Mouse (Mus musculus): Measurements from ENCODE around the gene Alox15. TPM values are rescaled to one million over a fixed set of nuclear protein-coding genes. Genes with fewer than 3 reads are reported as not detected.
A peak's percentile ranks its signal among the peaks of the same experiment; 100 is the strongest.

Alox15 gene
- total and polyA plus RNA-seq, 2 experiments from 2014 or later, result 0.22 TPM; not detected in 1

GRCm38 (mm10) chr11:70324726-70325125 lies 27.1 kb downstream of the Alox15 start:
- no peak for ATAC-seq (ENCODE audit: insufficient read depth, low read depth)
- Histone ChIP-seq H3K27ac (ENCODE audit: low read depth) (no peak overlapping the region), H3K4me3 (ENCODE audit: low read depth, low read length) (no peak overlapping the region), H3K9ac (replicated peaks; ENCODE audit: low read depth, low read length) (no peak overlapping the region), H3K27me3 (ENCODE audit: control insufficient read depth, insufficient read depth, low read length) (peaks cover 48% of the 10 kb centered on the region), H3K9me3 (replicated peaks; ENCODE audit: control insufficient read depth, low read length) (no peaks in the 10 kb centered on the region), H3K4me2 (ENCODE audit: low read depth, low read length) (no peak overlapping the region), H3K36me3 (replicated peaks; ENCODE audit: control insufficient read depth, insufficient read depth, low read length) (no peaks in the 10 kb centered on the region), H3K4me1 (ENCODE audit: control insufficient read depth, insufficient read depth) (no peaks in the 10 kb centered on the region)
- no peak for DNase-seq (ENCODE audit: low spot score)
- TF ChIP-seq CTCF (IDR thresholded peaks at IDR 0.05; ENCODE audit: low read depth) (no peak), EP300 (IDR thresholded peaks at IDR 0.05; ENCODE audit: low read depth) (no peak)
- 72% methylated on average over 8 of the region's 8 CpGs for WGBS

GRCm38 (mm10) chr11:70322528-70322927 lies 29.3 kb downstream of the Alox15 start, which contains the start of gene Alox12e:
Alox12e (minus strand) TSS chr11:70322628.
- Histone ChIP-seq H3K4me2 (ENCODE audit: low read depth, low read length) (no peak within 1 kb of the TSS; the same call in 1 of the 2 replicates), H3K4me3 (ENCODE audit: low read depth, low read length) (no peak within 1 kb of the TSS)

GRCm38 (mm10) chr11:70321664-70322063 lies 30.2 kb downstream of the Alox15 start:
- H3K27ac ChIP-seq (ENCODE audit: low read depth), result no peak overlapping the region
- no peak overlapping the region; the same call in 1 of the 2 replicates for H3K4me2 ChIP-seq (ENCODE audit: low read depth, low read length)
- H3K4me3 ChIP-seq (ENCODE audit: low read depth, low read length), result no peak overlapping the region
- H3K9ac ChIP-seq (replicated peaks; ENCODE audit: low read depth, low read length), result no peak overlapping the region
- ATAC-seq (ENCODE audit: insufficient read depth, low read depth), result no peak
- no peaks in the 10 kb centered on the region for H3K4me1 ChIP-seq (ENCODE audit: control insufficient read depth, insufficient read depth)
- no peaks in the 10 kb centered on the region for H3K36me3 ChIP-seq (replicated peaks; ENCODE audit: control insufficient read depth, insufficient read depth, low read length)
- WGBS, result 5% methylated on average over 15 of the region's 15 CpGs
- peak; percentile 30 for DNase-seq (ENCODE audit: low spot score)
- H3K27me3 ChIP-seq (ENCODE audit: control insufficient read depth, insufficient read depth, low read length), result peaks cover 49% of the 10 kb centered on the region
- no peaks in the 10 kb centered on the region for H3K9me3 ChIP-seq (replicated peaks; ENCODE audit: control insufficient read depth, low read length)
- TF ChIP-seq EP300 (IDR thresholded peaks at IDR 0.05; ENCODE audit: low read depth) (no peak), CTCF (IDR thresholded peaks at IDR 0.05; ENCODE audit: low read depth) (peak; percentile 63)

More at GRCm38 (mm10) chr11:70322528-70322927, 29.3 kb downstream of the Alox15 start, which contains the start of gene Alox12e:
- DNase-seq (ENCODE audit: low spot score) (no peak), ATAC-seq (ENCODE audit: insufficient read depth, low read depth) (no peak)
- H3K4me1 ChIP-seq (ENCODE audit: control insufficient read depth, insufficient read depth), result no peaks in the 10 kb centered on the region
- peaks cover 49% of the 10 kb centered on the region for H3K27me3 ChIP-seq (ENCODE audit: control insufficient read depth, insufficient read depth, low read length)
- WGBS, result 28% methylated on average over 7 of the region's 7 CpGs
- H3K9ac ChIP-seq (replicated peaks; ENCODE audit: low read depth, low read length), result no peak within 1 kb of the TSS
- H3K36me3 ChIP-seq (replicated peaks; ENCODE audit: control insufficient read depth, insufficient read depth, low read length), result no peaks in the 10 kb centered on the region
- no peak within 1 kb of the TSS for H3K27ac ChIP-seq (ENCODE audit: low read depth)
- H3K9me3 ChIP-seq (replicated peaks; ENCODE audit: control insufficient read depth, low read length), result no peaks in the 10 kb centered on the region
- TF ChIP-seq EP300 (IDR thresholded peaks at IDR 0.05; ENCODE audit: low read depth) (no peak), CTCF (IDR thresholded peaks at IDR 0.05; ENCODE audit: low read depth) (no peak)

GRCm38 (mm10) chr11:70319614-70320013 lies 32.2 kb downstream of the Alox15 start:
- Histone ChIP-seq H3K9me3 (replicated peaks; ENCODE audit: control insufficient read depth, low read length) (no peaks in the 10 kb centered on the region), H3K36me3 (replicated peaks; ENCODE audit: control insufficient read depth, insufficient read depth, low read length) (no peaks in the 10 kb centered on the region), H3K4me1 (ENCODE audit: control insufficient read depth, insufficient read depth) (no peaks in the 10 kb centered on the region), H3K27ac (ENCODE audit: low read depth) (no peak overlapping the region), H3K27me3 (ENCODE audit: control insufficient read depth, insufficient read depth, low read length) (peaks cover 44% of the 10 kb centered on the region), H3K4me3 (ENCODE audit: low read depth, low read length) (no peak overlapping the region), H3K9ac (replicated peaks; ENCODE audit: low read depth, low read length) (no peak overlapping the region), H3K4me2 (ENCODE audit: low read depth, low read length) (no peak overlapping the region)
- no peak for ATAC-seq (ENCODE audit: insufficient read depth, low read depth)
- 66% methylated on average over 12 of the region's 12 CpGs for WGBS
- DNase-seq (ENCODE audit: low spot score), result no peak
- TF ChIP-seq CTCF (IDR thresholded peaks at IDR 0.05; ENCODE audit: low read depth) (no peak), EP300 (IDR thresholded peaks at IDR 0.05; ENCODE audit: low read depth) (no peak)

- Histone ChIP-seq H3K9ac (replicated peaks; ENCODE audit: low read depth, low read length) (no peak overlapping the region), H3K36me3 (replicated peaks; ENCODE audit: control insufficient read depth, insufficient read depth, low read length) (no peaks in the 10 kb centered on the region), H3K27me3 (ENCODE audit: control insufficient read depth, insufficient read depth, low read length) (peaks cover 4% of the 10 kb centered on the region; the same call in 1 of the 2 replicates), H3K4me1 (ENCODE audit: control insufficient read depth, insufficient read depth) (no peaks in the 10 kb centered on the region), H3K27ac (ENCODE audit: low read depth) (no peak overlapping the region), H3K9me3 (replicated peaks; ENCODE audit: control insufficient read depth, low read length) (no peaks in the 10 kb centered on the region), H3K4me3 (ENCODE audit: low read depth, low read length) (no peak overlapping the region), H3K4me2 (ENCODE audit: low read depth, low read length) (no peak overlapping the region)
- DNase-seq (ENCODE audit: low spot score) (no peak), ATAC-seq (ENCODE audit: insufficient read depth, low read depth) (no peak)
- WGBS, result 35% methylated on average over 7 of the region's 7 CpGs
- TF ChIP-seq EP300 (IDR thresholded peaks at IDR 0.05; ENCODE audit: low read depth) (no peak), CTCF (IDR thresholded peaks at IDR 0.05; ENCODE audit: low read depth) (peak; percentile 46)
Measured at GRCm38 (mm10) chr11:70313833-70314232, 38.0 kb downstream of the Alox15 start.

GRCm38 (mm10) chr11:70309341-70309740 lies 42.5 kb downstream of the Alox15 start:
- Histone ChIP-seq H3K4me1 (ENCODE audit: control insufficient read depth, insufficient read depth) (peaks cover 4% of the 10 kb centered on the region; the same call in 1 of the 2 replicates), H3K27me3 (ENCODE audit: control insufficient read depth, insufficient read depth, low read length) (peaks cover 4% of the 10 kb centered on the region; the same call in 1 of the 2 replicates), H3K4me3 (ENCODE audit: low read depth, low read length) (no peak overlapping the region), H3K27ac (ENCODE audit: low read depth) (no peak overlapping the region), H3K4me2 (ENCODE audit: low read depth, low read length) (no peak overlapping the region), H3K36me3 (replicated peaks; ENCODE audit: control insufficient read depth, insufficient read depth, low read length) (no peaks in the 10 kb centered on the region), H3K9me3 (replicated peaks; ENCODE audit: control insufficient read depth, low read length) (no peaks in the 10 kb centered on the region), H3K9ac (replicated peaks; ENCODE audit: low read depth, low read length) (no peak overlapping the region)
- no peak for ATAC-seq (ENCODE audit: insufficient read depth, low read depth)
- peak; percentile 36 for DNase-seq (ENCODE audit: low spot score)
- TF ChIP-seq EP300 (IDR thresholded peaks at IDR 0.05; ENCODE audit: low read depth), result no peak
- TF ChIP-seq CTCF (IDR thresholded peaks at IDR 0.05; ENCODE audit: low read depth), result peak; percentile 71
- WGBS, result 14% methylated on average over 9 of the region's 9 CpGs
